Mouse (Mus musculus) intestine, postnatal 0 days (tissue): Measurements from ENCODE around the gene Fam240a. TPM values are rescaled to one million over a fixed set of nuclear protein-coding genes. Genes with fewer than 3 reads are reported as not detected.

Experiments
- ATAC-seq: fragments of 200-750 bp; cut with Nextera tagmentation; 2 replicates; pipeline ENCODE4 v1.8.0; 2017; ENCODE audit warnings: mild to moderate bottlenecking, moderate TSS enrichment, moderate library complexity
- H3K27ac ChIP-seq: fragments of 300-500 bp; sonication (generic); 2 replicates; pipeline ENCODE4 v1.5.1; 2014; ENCODE audit warnings: mild to moderate bottlenecking, low read depth, low read length, moderate library complexity
- H3K27me3 ChIP-seq: fragments of 300-500 bp; sonication (generic); replicated peaks from 2 replicates; pipeline ENCODE4 v1.6.1; 2014; ENCODE audit warnings: low read length, mixed read lengths; ENCODE audit not compliant: control insufficient read depth, insufficient read depth
- H3K36me3 ChIP-seq: fragments of 300-500 bp; sonication (generic); 2 replicates; pipeline ENCODE4 v1.6.1; 2014; ENCODE audit warnings: mild to moderate bottlenecking, moderate library complexity; ENCODE audit not compliant: control insufficient read depth, insufficient read depth
- H3K4me1 ChIP-seq: fragments of 300-500 bp; sonication (generic); replicated peaks from 2 replicates; pipeline ENCODE4 v1.6.1; 2014; ENCODE audit warnings: antibody characterized with exemption, low read length, mixed read lengths; ENCODE audit not compliant: control insufficient read depth, insufficient read depth
- H3K4me2 ChIP-seq: fragments of 300-500 bp; sonication (generic); replicated peaks from 2 replicates; pipeline ENCODE4 v1.6.1; 2014; ENCODE audit warnings: low read depth, mild to moderate bottlenecking, moderate library complexity
- H3K4me3 ChIP-seq: fragments of 300-500 bp; sonication (generic); 2 replicates; pipeline ENCODE4 v1.5.1; 2014; ENCODE audit warnings: low read depth, low read length
- H3K9ac ChIP-seq: fragments of 300-500 bp; sonication (generic); 2 replicates; pipeline ENCODE4 v1.6.1; 2014; ENCODE audit warnings: mild to moderate bottlenecking, low read depth, low read length
- H3K9me3 ChIP-seq: fragments of 300-500 bp; sonication (generic); 2 replicates; pipeline ENCODE4 v1.6.1; 2016; ENCODE audit warnings: mixed run types; ENCODE audit not compliant: control insufficient read depth
- CTCF ChIP-seq: sonication (generic); IDR thresholded peaks from 2 replicates; pipeline ENCODE4 v1.5.1; 2016; ENCODE audit warnings: low read depth, mild to moderate bottlenecking, control low read depth, antibody characterized with exemption, moderate library complexity
- WGBS: fragments of 180-500 bp; shearing (Covaris S2); extraction: QIAGEN DNeasy Blood & Tissue Kit; methylation state at CpG from one replicate; pipeline ENCODE4 v1.1.7; 2014; 5-methylcytosine and 5-hydroxymethylcytosine counted together
- polyA plus RNA-seq: library from polyadenylated mRNA; unstranded; fragments of >200 nt; fragmentation: Nextera tagmentation; extraction: Ambion mirVana; gene quantifications from 2 replicates; pipeline ENCODE4 v1.2.1, GENCODE M21; 2015

Gene Fam240a
- polyA plus RNA-seq, 1 experiment from 2014 or later, result not detected

- Histone ChIP-seq H3K27me3 (peaks cover 5% of the 10 kb centered on the region; the same call in 1 of the 2 replicates), H3K4me2 (no peak overlapping the region), H3K36me3 (no peaks in the 10 kb centered on the region), H3K4me3 (no peak overlapping the region), H3K4me1 (no peaks in the 10 kb centered on the region), H3K9ac (no peak overlapping the region), H3K27ac (no peak overlapping the region), H3K9me3 (no peaks in the 10 kb centered on the region)
- ATAC-seq, result no peak
- no peak for TF ChIP-seq CTCF
- 56% methylated on average over 20 of the region's 20 CpGs for WGBS
Measured at GRCm38 (mm10) chr9:110946548-110947044, 29.9 kb upstream of the Fam240a start.

- Histone ChIP-seq H3K4me2 (no peak within 1 kb of the TSS), H3K36me3 (no peaks in the 10 kb centered on the region), H3K9me3 (no peaks in the 10 kb centered on the region), H3K4me1 (no peaks in the 10 kb centered on the region), H3K27me3 (peaks cover 5% of the 10 kb centered on the region; the same call in 1 of the 2 replicates), H3K9ac (no peak within 1 kb of the TSS), H3K4me3 (no peak within 1 kb of the TSS), H3K27ac (no peak within 1 kb of the TSS)
- no peak for ATAC-seq
- no peak for TF ChIP-seq CTCF
- WGBS, result 30% methylated on average over 11 of the region's 11 CpGs
Measured at GRCm38 (mm10) chr9:110945926-110946325, 29.3 kb upstream of the Fam240a start, which contains the start of gene Tdgf1. TSS of gene Tdgf1 (minus strand) at chr9:110946158.

GRCm38 (mm10) chr9:110945343-110945742, 28.7 kb upstream of the Fam240a start:
- ATAC-seq, result no peak
- H3K9me3 ChIP-seq, result no peaks in the 10 kb centered on the region
- 12% methylated on average over 18 of the region's 18 CpGs for WGBS
- H3K36me3 ChIP-seq, result no peaks in the 10 kb centered on the region
- H3K4me2 ChIP-seq, result no peak overlapping the region
- peaks cover 5% of the 10 kb centered on the region; the same call in 1 of the 2 replicates for H3K27me3 ChIP-seq
- no peak overlapping the region for H3K27ac ChIP-seq
- no peak overlapping the region for H3K4me3 ChIP-seq
- H3K4me1 ChIP-seq, result no peaks in the 10 kb centered on the region
- no peak overlapping the region for H3K9ac ChIP-seq
- no peak for TF ChIP-seq CTCF

- Histone ChIP-seq H3K4me1 (no peaks in the 10 kb centered on the region), H3K27me3 (peaks cover 5% of the 10 kb centered on the region; the same call in 1 of the 2 replicates), H3K9me3 (no peaks in the 10 kb centered on the region), H3K36me3 (no peaks in the 10 kb centered on the region), H3K27ac (no peak overlapping the region), H3K4me2 (no peak overlapping the region), H3K4me3 (no peak overlapping the region), H3K9ac (no peak overlapping the region)
- 35% methylated on average over 13 of the region's 13 CpGs for WGBS
- no peak for ATAC-seq
- peak; percentile 66 for TF ChIP-seq CTCF
Measured at GRCm38 (mm10) chr9:110944265-110944664, 27.6 kb upstream of the Fam240a start.

- TF ChIP-seq CTCF, result peak; percentile 24; the same call in 1 of the 2 replicates
- H3K27me3 ChIP-seq, result no peaks in the 10 kb centered on the region
- H3K9me3 ChIP-seq, result no peaks in the 10 kb centered on the region
- no peak for ATAC-seq
- H3K9ac ChIP-seq, result no peak overlapping the region
- no peak overlapping the region for H3K27ac ChIP-seq
- 76% methylated on average over 12 of the region's 12 CpGs for WGBS
- H3K4me3 ChIP-seq, result no peak overlapping the region
- no peak overlapping the region for H3K4me2 ChIP-seq
- H3K4me1 ChIP-seq, result no peaks in the 10 kb centered on the region
- no peaks in the 10 kb centered on the region for H3K36me3 ChIP-seq
Measured at GRCm38 (mm10) chr9:110937506-110938490, 21.1 kb upstream of the Fam240a start.

- Histone ChIP-seq H3K9ac (no peak overlapping the region), H3K27me3 (no peaks in the 10 kb centered on the region), H3K4me3 (no peak overlapping the region), H3K4me1 (no peaks in the 10 kb centered on the region), H3K27ac (no peak overlapping the region), H3K9me3 (no peaks in the 10 kb centered on the region), H3K36me3 (no peaks in the 10 kb centered on the region), H3K4me2 (no peak overlapping the region)
- TF ChIP-seq CTCF, result no peak
- 85% methylated on average over 7 of the region's 7 CpGs for WGBS
- ATAC-seq, result no peak
Measured at GRCm38 (mm10) chr9:110935941-110936340, 19.3 kb upstream of the Fam240a start.
